Mouse (Mus musculus) embryonic facial prominence, embryonic 11.5 days (tissue): ENCODE measurements around the gene Slc38a2. TPM values are rescaled to one million over a fixed set of nuclear protein-coding genes. Genes with fewer than 3 reads are reported as not detected.
A peak's percentile ranks its signal among the peaks of the same experiment; 100 is the strongest.

ENCODE experiments used
- ATAC-seq: fragments of 200-750 bp; cut with Nextera tagmentation; replicated peaks from 2 replicates; pipeline ENCODE4 v1.8.0; 2017; ENCODE audit warnings: low read depth; ENCODE audit not compliant: insufficient number of reproducible peaks, low FRiP score, low TSS enrichment
- DNase-seq: peaks from one replicate; pipeline ENCODE4 v3.0.0-alpha.2; 2015; ENCODE audit warnings: low spot score
- H3K27ac ChIP-seq: fragments of 300-500 bp; sonication (generic); replicated peaks from 2 replicates; pipeline ENCODE4 v1.5.1; 2014; ENCODE audit warnings: mild to moderate bottlenecking, low read depth, low read length, control low read depth
- H3K27me3 ChIP-seq: fragments of 300-500 bp; sonication (generic); 2 replicates; pipeline ENCODE4 v1.6.1; 2014; ENCODE audit warnings: mild to moderate bottlenecking, low read length, moderate library complexity, mixed read lengths; ENCODE audit not compliant: control insufficient read depth, insufficient read depth
- H3K36me3 ChIP-seq: fragments of 300-500 bp; sonication (generic); replicated peaks from 2 replicates; pipeline ENCODE4 v1.6.1; 2014; ENCODE audit warnings: low read depth, mild to moderate bottlenecking, low read length, moderate library complexity, mixed read lengths; ENCODE audit not compliant: control insufficient read depth, insufficient read depth
- H3K4me1 ChIP-seq: fragments of 300-500 bp; sonication (generic); 2 replicates; pipeline ENCODE4 v1.6.1; 2014; ENCODE audit warnings: low read length, mixed read lengths; ENCODE audit not compliant: control insufficient read depth, insufficient read depth
- H3K4me2 ChIP-seq: fragments of 300-500 bp; sonication (generic); 2 replicates; pipeline ENCODE4 v1.6.1; 2014; ENCODE audit warnings: low read depth, mild to moderate bottlenecking, control low read depth, low read length, moderate library complexity
- H3K4me3 ChIP-seq: fragments of 300-500 bp; sonication (generic); 2 replicates; pipeline ENCODE4 v1.5.1; 2014; ENCODE audit warnings: low read depth, low read length, control low read depth
- H3K9ac ChIP-seq: fragments of 300-500 bp; sonication (generic); replicated peaks from 2 replicates; pipeline ENCODE4 v1.6.1; 2014; ENCODE audit warnings: mild to moderate bottlenecking, control low read depth, low read length
- H3K9me3 ChIP-seq: fragments of 300-500 bp; sonication (generic); replicated peaks from 2 replicates; pipeline ENCODE4 v1.6.1; 2016; ENCODE audit warnings: mild to moderate bottlenecking, low read length, inconsistent platforms, mixed read lengths; ENCODE audit not compliant: control insufficient read depth
- WGBS: fragments of 180-500 bp; shearing (Covaris S2); extraction: QIAGEN DNeasy Blood & Tissue Kit; methylation state at CpG from one replicate; pipeline ENCODE4 v1.1.7; 2014; 5-methylcytosine and 5-hydroxymethylcytosine counted together
- polyA plus RNA-seq: library from polyadenylated mRNA; unstranded; fragments of >200 nt; fragmentation: Nextera tagmentation; extraction: Ambion mirVana; gene quantifications from 2 replicates; pipeline ENCODE4 v1.2.1, GENCODE M21; 2014

Slc38a2 gene
- polyA plus RNA-seq, 1 experiment from 2014 or later = 255 TPM

DNA sequence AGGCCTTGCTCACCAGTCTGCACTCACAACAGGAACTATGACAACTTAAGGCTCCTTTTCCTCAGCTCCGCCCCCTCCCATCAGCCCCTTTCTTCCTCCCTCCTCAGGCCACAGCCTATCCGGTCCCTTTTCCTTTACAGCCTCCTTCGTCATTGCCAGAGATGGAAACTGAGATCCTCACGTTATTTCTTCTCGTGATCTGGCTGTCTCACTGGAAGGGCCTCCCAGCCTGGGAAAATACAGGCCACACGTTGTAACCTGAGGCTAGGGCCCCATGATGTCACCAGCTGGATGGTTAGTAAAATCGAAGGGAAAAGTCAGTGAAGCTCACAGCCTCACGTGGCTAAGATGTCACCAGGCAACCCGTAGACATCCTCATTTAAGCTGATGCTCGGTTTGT lies 61.4 kb downstream of the Slc38a2 start:
- H3K27me3 ChIP-seq = no peaks in the 10 kb centered on the region
- DNase-seq (peak; percentile 57), ATAC-seq (no peak)
- no peaks in the 10 kb centered on the region for H3K9me3 ChIP-seq
- H3K27ac ChIP-seq = no peak overlapping the region
- H3K4me2 ChIP-seq = no peak overlapping the region
- peaks cover 4% of the 10 kb centered on the region for H3K4me1 ChIP-seq
- no peaks in the 10 kb centered on the region; the same call in 1 of the 2 replicates for H3K36me3 ChIP-seq
- no peak overlapping the region for H3K9ac ChIP-seq
- 50% methylated on average over 10 of the region's 10 CpGs for WGBS
- H3K4me3 ChIP-seq = no peak overlapping the region

Other genes with a start within 250 kb of the Slc38a2 start
- 123 and 138 TPM in 2 replicates for gene Scaf11, start 238.9 kb downstream of the Slc38a2 start, polyA plus RNA-seq
- 97.1 and 101 TPM in 2 replicates for gene Slc38a1, start 56.8 kb downstream of the Slc38a2 start, polyA plus RNA-seq